Mouse (Mus musculus): ENCODE measurements around the gene Slc25a42. TPM values are rescaled to one million over a fixed set of nuclear protein-coding genes. Genes with fewer than 3 reads are reported as not detected.
"Not testable (repeated sequence)": the region's sequence is repeated elsewhere in the genome, so short reads cannot be mapped to it uniquely, and the experiment has no call there.

Gene Slc25a42
- total RNA-seq, 2 experiments from 2014 or later: 43.0 to 48.6 TPM

DNA sequence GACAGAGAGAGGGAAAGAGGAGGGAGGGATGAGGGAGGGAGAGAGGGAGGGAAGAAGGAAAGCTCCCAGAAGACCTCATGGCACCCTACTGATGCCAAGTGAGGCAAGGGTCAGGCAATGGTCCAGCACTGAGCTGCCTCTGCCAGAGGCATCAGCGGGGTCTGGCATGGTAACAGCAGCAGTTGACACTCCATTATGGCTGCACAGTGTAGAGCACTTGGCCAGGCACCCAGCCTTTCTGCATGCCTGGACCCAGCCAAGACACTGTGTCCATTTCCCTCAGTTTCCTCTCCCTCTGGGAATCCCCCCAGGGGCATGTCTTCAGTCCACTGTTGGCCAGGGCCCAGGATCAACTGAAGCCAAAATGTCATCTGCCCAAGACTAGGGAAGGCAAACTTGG lies 4.5 kb upstream of the Slc25a42 start:
- peak; percentile 89 to 91 for DNase-seq
- intact Hi-C loops (cut with DNase I): no loop called here

DNA sequence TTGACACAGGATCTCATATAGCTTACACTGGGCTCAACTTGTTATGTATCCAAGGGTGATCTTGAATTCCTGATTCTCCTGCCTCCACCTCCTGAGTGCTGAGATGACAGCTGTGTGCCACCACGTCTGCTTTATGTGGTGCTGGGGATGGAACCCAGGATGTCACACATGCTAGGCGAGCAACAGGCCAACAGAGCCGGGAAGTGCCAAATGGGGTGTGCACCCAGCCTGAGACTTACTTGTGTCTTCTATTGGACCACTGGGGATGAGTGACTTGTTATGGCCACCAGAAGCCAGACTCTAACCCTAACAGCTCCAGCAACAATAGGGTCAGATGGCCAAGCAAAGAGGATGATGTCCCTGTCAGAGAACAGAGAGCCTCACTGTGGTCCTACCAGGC lies 4.1 kb upstream of the Slc25a42 start:
- DNase-seq; intact Hi-C loops (cut with DNase I): not testable (repeated sequence)

DNA sequence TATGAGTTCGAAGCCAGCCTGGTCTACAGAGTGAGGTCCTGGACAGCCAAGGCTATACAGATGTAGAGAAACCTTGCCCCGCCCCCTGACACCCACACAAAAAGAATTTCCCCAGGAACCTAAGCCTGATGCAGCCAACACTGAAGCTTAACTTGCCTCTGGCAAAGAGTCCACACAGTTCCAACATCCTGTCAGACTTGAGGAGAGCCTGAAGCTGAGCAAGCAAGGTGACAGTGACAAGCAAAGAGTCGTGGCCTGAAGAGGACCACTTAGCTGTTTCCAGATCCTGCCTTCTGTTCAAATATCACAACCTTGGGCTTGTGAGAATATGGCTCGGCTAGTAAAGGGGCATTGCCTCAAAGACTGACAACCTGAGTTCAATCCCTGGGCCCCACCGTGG lies 3.0 kb upstream of the Slc25a42 start:
- no peak for DNase-seq
- intact Hi-C loops (cut with DNase I): no loop called here

GRCm38 (mm10) chr8:70214411-70214810 lies 2.3 kb upstream of the Slc25a42 start:
- intact Hi-C loops (cut with DNase I): no loop called here

DNA sequence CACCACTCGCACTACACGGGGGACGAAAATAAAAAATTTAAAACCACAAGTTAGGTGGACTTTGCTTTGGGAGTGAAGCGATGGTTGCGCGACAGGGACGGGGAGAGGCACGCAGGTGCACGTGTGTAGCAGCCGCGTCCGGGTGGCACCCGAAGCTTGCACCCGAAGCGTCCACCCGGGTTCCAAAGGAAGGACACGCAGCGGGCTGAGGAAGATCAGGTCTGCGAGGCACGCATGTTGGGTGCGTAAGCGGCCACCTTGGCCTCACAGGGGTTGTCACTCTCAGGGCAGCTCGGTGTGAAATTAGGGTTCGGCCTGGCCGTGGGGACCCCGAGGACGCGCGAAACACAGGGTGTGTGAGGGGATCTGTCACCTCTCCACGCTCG lies 386 bp downstream of the Slc25a42 start:
- DNase-seq: no peak
- intact Hi-C loops (cut with DNase I): no loop called here

More at GRCm38 (mm10) chr8:70214411-70214810, 2.3 kb upstream of the Slc25a42 start:
- no peak for DNase-seq

GRCm38 (mm10) chr8:70211275-70211674 lies 830 bp downstream of the Slc25a42 start:
- intact Hi-C loops (cut with DNase I): no loop called here
- DNase-seq: no peak

- intact Hi-C loops (cut with DNase I): no loop called here
- DNase-seq: peak; percentile 51 to 55
Measured at GRCm38 (mm10) chr8:70210538-70210937, 1.6 kb downstream of the Slc25a42 start.

- DNase-seq: no peak
Measured at GRCm38 (mm10) chr8:70208130-70208529, 4.0 kb downstream of the Slc25a42 start.

DNA sequence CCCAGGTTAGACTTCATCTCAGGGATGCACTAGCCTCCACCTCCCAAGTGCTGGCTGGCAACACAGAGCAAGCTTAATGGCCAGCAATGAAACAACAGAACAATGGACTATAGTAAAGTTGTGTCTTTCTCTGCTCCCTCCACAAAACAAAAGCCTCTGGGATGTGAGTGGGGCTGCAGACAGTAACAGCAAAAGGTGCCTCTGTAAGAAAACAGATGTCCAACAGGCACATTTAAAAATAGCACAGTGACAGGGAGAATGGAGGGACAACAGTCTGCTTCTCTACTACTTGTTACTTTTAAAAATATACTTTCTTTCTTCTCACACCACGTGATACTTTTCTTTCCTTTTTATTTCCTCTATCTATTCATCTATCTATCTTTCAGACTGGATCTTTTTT lies 7.3 kb downstream of the Slc25a42 start:
- DNase-seq: no peak
- intact Hi-C loops (cut with DNase I): loop anchor here (5.0 kb wide), 1 partner anchor 32 kb away; the partner anchor contains the start of gene Tmem161a

More at GRCm38 (mm10) chr8:70208130-70208529, 4.0 kb downstream of the Slc25a42 start:
- intact Hi-C loops (cut with DNase I): loop anchor here (5.0 kb wide), 1 partner anchor 36 kb away; the partner anchor contains the start of gene Tmem161a

- no peak for DNase-seq
- intact Hi-C loops (cut with DNase I): no loop called here
Measured at GRCm38 (mm10) chr8:70203072-70203471, 9.0 kb downstream of the Slc25a42 start.

DNA sequence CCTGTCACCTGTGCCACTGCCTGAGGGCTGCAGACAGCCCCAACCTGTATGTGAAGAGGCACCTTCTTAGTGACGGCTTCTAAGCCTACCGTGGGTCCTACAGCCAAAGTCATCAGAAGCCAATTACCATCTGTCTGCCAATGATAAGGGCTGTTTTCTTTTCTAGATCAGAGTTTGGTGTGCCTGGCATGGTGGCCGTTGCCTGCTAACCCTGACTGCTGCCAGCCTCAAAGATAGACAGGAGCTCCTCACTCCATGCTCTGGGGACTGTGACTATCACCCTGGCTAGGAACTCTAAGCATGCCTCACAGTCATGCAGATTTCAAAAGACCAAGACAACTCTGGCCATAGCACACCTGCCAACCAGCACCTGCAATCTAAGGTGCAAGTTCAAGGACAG lies 10.7 kb downstream of the Slc25a42 start:
- intact Hi-C loops (cut with DNase I): loop anchor here (2.0 kb wide), 1 partner anchor 21 kb away; no protein-coding TSS in a partner anchor
- no peak for DNase-seq

- intact Hi-C loops (cut with DNase I): loop anchor here (2.0 kb wide), 1 partner anchor 23 kb away; no protein-coding TSS in a partner anchor
- DNase-seq: peak; percentile 57 to 58
Measured at GRCm38 (mm10) chr8:70200098-70200681, 11.9 kb downstream of the Slc25a42 start.

DNA sequence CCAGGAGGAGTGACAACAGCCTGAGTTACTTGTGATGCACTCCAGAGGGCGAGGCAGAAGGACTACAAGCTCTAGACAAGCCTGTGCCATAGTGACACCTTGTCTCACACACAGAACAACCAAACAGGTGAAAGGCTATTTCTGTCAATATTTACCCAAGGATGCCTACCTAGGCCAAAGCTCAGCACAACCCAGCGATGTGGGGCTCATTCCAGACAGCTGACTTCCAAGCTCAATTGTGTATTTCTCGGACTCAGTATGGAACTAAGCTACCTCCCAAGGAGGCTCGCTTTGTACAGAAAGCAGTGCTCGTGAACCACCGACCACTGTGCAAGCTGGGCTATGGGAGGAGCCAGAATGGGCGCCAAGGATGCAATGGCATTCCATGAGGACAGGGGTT lies 14.5 kb downstream of the Slc25a42 start:
- DNase-seq: no peak
- intact Hi-C loops (cut with DNase I): no loop called here

DNA sequence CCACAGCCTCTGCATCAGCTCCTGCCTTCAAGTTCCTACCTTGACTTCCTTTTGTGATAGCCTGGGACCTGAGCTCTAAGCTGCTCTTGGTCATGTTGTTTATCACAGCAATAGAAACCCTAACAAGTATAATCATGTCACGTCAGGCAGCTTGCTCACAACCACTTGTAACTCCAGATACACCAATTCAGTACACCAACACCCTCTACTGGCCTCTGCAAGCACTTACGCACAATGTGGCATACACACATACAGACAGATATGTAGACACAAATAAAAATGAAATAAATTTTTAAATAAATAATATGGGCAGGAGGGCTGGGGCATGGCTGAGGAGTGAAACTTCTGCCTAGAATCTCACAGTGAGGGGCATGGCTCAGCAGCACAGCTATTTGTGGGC lies 16.3 kb downstream of the Slc25a42 start:
- DNase-seq: no peak
- intact Hi-C loops (cut with DNase I): no loop called here

DNA sequence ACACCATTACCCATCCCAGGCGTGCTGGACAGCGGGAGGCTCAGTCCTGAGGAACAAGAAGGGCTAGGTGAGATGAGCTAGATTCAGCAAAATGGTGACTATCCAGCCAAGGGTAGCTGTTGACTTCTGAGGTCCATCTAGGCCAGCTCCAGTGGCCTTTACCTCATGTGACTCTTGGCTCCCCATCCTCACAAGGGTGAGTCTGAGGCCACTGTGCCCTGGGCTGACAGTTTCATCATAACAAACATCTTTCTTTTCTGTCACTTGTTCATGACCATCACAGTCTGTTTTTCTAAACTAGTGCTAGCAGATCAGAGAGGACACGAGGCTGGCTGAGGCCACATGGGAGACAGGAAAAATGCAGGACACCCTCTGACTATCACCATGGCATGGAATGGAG lies 17.9 kb downstream of the Slc25a42 start:
- intact Hi-C loops (cut with DNase I): no loop called here
- DNase-seq: no peak

DNA sequence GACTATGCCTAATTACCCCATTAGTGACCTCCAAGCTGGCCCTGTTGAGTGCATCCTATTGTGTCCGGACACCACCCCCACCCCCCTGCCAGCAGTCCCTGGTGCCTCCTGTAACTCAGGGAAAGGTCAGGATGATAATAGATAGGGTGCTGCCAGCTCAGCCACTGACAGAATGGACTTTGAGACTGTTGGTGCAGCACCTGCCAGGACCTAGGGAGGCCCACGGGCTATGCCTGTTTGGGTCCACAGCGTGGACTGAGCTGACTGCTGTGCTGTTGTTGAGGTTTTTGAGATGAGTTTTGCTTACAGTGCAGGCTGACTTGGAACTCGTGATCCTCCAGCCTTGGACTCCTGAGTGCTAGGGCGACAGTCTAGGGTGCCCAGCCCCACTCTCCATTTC lies 18.9 kb downstream of the Slc25a42 start:
- intact Hi-C loops (cut with DNase I): no loop called here
- peak in 1 of 2 experiments; percentile 48 for DNase-seq

- intact Hi-C loops (cut with DNase I): no loop called here
- peak in 1 of 2 experiments; percentile 32 for DNase-seq
Measured at GRCm38 (mm10) chr8:70188707-70189106, 23.4 kb downstream of the Slc25a42 start.

GRCm38 (mm10) chr8:70183194-70183593 lies 28.9 kb downstream of the Slc25a42 start:
- intact Hi-C loops (cut with DNase I): loop anchor here (5.0 kb wide), 1 partner anchor 134 kb away; the partner anchor contains the start of gene Cers1

GRCm38 (mm10) chr8:70181903-70182252 lies 30.2 kb downstream of the Slc25a42 start:
- no peak for DNase-seq
- intact Hi-C loops (cut with DNase I): loop anchor here (5.0 kb wide), 1 partner anchor 135 kb away; the partner anchor contains the start of gene Cers1

More at GRCm38 (mm10) chr8:70183194-70183593, 28.9 kb downstream of the Slc25a42 start:
- no peak for DNase-seq

GRCm38 (mm10) chr8:70181212-70181902 lies 30.7 kb downstream of the Slc25a42 start:
- intact Hi-C loops (cut with DNase I): loop anchor here (5.0 kb wide), 1 partner anchor 136 kb away; the partner anchor contains the start of gene Cers1
- no peak for DNase-seq

DNA sequence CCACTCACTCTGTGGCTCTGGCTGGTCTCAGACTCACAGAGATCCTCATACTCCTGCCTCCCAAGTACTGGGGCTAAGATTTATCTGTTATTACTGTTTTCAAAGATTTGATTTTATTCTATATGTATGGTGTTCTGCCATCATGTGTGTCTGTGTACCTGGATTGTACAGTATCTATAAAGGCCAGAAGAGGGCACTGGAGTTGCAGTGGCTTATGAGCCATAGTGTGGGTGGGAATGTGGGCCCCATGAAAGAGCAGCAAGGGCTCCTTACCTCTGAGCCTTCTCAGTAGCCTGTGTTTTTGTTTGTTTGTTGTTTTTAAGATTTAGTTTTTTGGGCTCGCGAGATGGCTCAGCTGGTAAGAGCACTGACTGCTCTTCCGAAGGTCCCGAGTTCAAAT lies 33.0 kb downstream of the Slc25a42 start:
- DNase-seq: no peak
- intact Hi-C loops (cut with DNase I): loop anchor here (1.0 kb wide), 1 partner anchor 44 kb away; no protein-coding TSS in a partner anchor

GRCm38 (mm10) chr8:70178231-70178630 lies 33.9 kb downstream of the Slc25a42 start:
- DNase-seq: no peak
- intact Hi-C loops (cut with DNase I): no loop called here

All from heart, postnatal 10 days (tissue).